Mouse (Mus musculus): ENCODE results near the gene Milr1. TPM values are rescaled to one million over a fixed set of nuclear protein-coding genes. Genes with fewer than 3 reads are reported as not detected.

Milr1 gene
- polyA plus RNA-seq, 1 experiment from 2014 or later: 0.72 TPM

- no peak overlapping the region for H3K27ac ChIP-seq (ENCODE audit: low read length)
- no peak overlapping the region for H3K9ac ChIP-seq (replicated peaks; ENCODE audit: low read depth, low read length)
- no peaks in the 10 kb centered on the region for H3K4me1 ChIP-seq (replicated peaks; ENCODE audit: control insufficient read depth, insufficient read depth, low read length)
- no peaks in the 10 kb centered on the region for H3K9me3 ChIP-seq (ENCODE audit: control insufficient read depth, low read length)
- H3K36me3 ChIP-seq (ENCODE audit: control insufficient read depth, insufficient read depth): peaks cover 21% of the 10 kb centered on the region
- no peak overlapping the region for H3K4me2 ChIP-seq (ENCODE audit: low read length)
- no peak overlapping the region for H3K4me3 ChIP-seq (replicated peaks; ENCODE audit: low read length)
- H3K27me3 ChIP-seq (replicated peaks; ENCODE audit: control insufficient read depth, insufficient read depth, low read length): no peaks in the 10 kb centered on the region
- ATAC-seq: no peak
- WGBS: 92% methylated on average over 7 of the region's 7 CpGs
Measured at GRCm38 (mm10) chr11:106812410-106813136, 61.5 kb downstream of the Milr1 start.

DNA sequence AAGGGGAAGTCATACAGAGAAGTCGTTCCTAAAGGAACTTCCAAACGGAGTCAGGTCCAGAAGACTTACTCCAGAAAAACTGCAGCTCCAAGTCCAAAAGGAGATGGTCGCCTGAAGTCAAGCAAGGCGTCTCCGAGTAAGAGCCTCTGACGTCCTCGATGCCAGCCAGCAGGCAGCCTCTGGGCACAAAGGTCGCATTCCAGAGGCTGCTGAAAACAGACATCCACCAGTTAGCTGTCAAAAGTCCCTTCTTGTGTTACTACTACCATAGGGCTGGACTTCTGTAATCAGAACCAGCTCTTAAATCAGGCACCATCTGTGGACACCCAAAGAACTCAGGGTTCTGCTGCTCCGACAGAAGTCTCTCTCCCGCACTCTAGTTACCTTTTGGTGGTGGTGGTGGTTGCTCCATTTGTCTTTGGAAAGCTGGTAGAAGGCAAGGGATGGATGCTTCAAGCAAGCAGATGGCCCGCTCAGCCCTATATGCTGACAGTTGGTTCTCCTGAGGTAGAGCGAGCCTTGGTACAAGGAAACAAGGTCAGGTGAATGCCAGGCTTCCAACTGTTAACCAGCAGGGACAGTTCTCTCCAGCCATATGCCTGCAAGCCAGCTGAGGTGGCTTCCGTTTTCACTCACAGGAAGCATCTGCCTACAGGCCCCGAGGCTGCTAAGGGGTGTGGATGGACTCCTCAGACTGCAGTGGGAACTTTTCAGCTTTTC, 63.7 kb downstream of the Milr1 start:
- H3K27me3 ChIP-seq (replicated peaks; ENCODE audit: control insufficient read depth, insufficient read depth, low read length): no peaks in the 10 kb centered on the region
- no peak overlapping the region for H3K4me2 ChIP-seq (ENCODE audit: low read length)
- peaks cover 12% of the 10 kb centered on the region for H3K4me1 ChIP-seq (replicated peaks; ENCODE audit: control insufficient read depth, insufficient read depth, low read length)
- WGBS: 87% methylated on average over 14 of the region's 14 CpGs
- no peak overlapping the region for H3K4me3 ChIP-seq (replicated peaks; ENCODE audit: low read length)
- no peak overlapping the region for H3K27ac ChIP-seq (ENCODE audit: low read length)
- ATAC-seq: no peak
- no peak overlapping the region for H3K9ac ChIP-seq (replicated peaks; ENCODE audit: low read depth, low read length)
- H3K9me3 ChIP-seq (ENCODE audit: control insufficient read depth, low read length): no peaks in the 10 kb centered on the region
- peaks cover 21% of the 10 kb centered on the region for H3K36me3 ChIP-seq (ENCODE audit: control insufficient read depth, insufficient read depth)

DNA sequence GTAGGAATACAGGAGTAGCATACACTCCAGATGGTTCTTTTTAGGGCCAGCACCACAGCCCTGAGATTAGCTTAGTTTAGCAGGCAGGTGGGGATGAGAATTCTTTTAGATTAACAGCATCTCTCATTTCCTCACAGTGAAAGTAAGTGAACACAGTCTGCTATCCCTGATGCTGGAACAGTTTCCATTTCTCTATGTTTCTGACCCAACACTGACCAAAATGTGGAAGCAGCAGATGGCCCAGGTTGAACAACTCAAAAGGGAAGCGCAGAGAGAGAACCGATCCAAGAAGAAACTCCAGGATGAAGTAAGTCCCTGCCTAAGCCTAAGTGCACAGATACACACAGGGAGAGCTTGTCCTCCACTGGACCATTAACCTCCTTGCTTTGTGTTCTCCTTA, 64.3 kb downstream of the Milr1 start:
- Histone ChIP-seq H3K27me3 (replicated peaks; ENCODE audit: control insufficient read depth, insufficient read depth, low read length) (no peaks in the 10 kb centered on the region), H3K9me3 (ENCODE audit: control insufficient read depth, low read length) (no peaks in the 10 kb centered on the region), H3K4me2 (ENCODE audit: low read length) (no peak overlapping the region), H3K36me3 (ENCODE audit: control insufficient read depth, insufficient read depth) (peaks cover 21% of the 10 kb centered on the region), H3K4me3 (replicated peaks; ENCODE audit: low read length) (no peak overlapping the region), H3K9ac (replicated peaks; ENCODE audit: low read depth, low read length) (no peak overlapping the region), H3K27ac (ENCODE audit: low read length) (no peak overlapping the region), H3K4me1 (replicated peaks; ENCODE audit: control insufficient read depth, insufficient read depth, low read length) (peaks cover 12% of the 10 kb centered on the region)
- WGBS: 94% methylated on average over 2 of the region's 2 CpGs
- ATAC-seq: no peak

DNA sequence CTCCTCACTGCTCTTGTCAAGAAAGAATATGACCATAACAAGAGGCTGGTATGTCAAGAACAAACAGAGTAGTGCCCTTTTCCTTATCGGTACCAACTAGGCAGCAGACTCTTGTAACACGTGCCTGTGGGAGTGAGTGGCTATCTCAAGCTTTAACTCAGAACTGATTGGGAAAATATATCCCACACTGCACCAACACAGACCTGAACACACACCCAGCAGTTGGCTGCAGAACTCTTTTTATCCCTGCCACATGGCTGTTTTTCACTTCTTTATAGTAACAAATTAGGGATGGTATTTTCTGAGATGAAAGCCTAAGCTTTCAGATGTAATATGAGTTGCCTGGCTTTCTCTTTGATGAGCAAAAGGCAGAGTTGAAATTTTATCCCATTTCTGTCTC, 64.7 kb downstream of the Milr1 start:
- 89% methylated on average over 2 of the region's 2 CpGs for WGBS
- no peak overlapping the region for H3K9ac ChIP-seq (replicated peaks; ENCODE audit: low read depth, low read length)
- H3K4me1 ChIP-seq (replicated peaks; ENCODE audit: control insufficient read depth, insufficient read depth, low read length): peaks cover 12% of the 10 kb centered on the region
- H3K4me2 ChIP-seq (ENCODE audit: low read length): no peak overlapping the region
- peaks cover 19% of the 10 kb centered on the region for H3K36me3 ChIP-seq (ENCODE audit: control insufficient read depth, insufficient read depth)
- no peak for ATAC-seq
- no peaks in the 10 kb centered on the region for H3K9me3 ChIP-seq (ENCODE audit: control insufficient read depth, low read length)
- H3K27me3 ChIP-seq (replicated peaks; ENCODE audit: control insufficient read depth, insufficient read depth, low read length): no peaks in the 10 kb centered on the region
- no peak overlapping the region for H3K27ac ChIP-seq (ENCODE audit: low read length)
- H3K4me3 ChIP-seq (replicated peaks; ENCODE audit: low read length): no peak overlapping the region

DNA sequence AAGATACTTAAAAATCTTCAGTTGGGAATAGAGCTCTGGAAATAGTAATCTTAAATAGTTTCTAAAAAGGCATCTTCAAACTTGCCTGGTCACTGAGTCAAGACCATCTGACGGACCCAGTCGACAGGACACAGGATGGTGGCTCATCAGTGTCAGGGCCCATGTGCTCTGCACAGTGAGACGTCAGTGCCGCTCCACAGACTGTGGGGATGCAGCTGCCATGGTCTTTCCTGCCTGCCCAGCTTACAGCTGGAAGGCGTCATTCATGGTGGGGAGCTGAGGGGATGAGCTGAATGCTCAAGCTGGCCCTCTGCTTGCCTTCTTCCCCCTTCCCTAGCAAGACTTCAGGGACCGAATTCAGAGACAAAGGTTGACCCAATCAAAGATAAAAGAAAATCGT, 65.3 kb downstream of the Milr1 start:
- Histone ChIP-seq H3K27ac (ENCODE audit: low read length) (no peak overlapping the region), H3K4me3 (replicated peaks; ENCODE audit: low read length) (no peak overlapping the region), H3K4me2 (ENCODE audit: low read length) (no peak overlapping the region), H3K9ac (replicated peaks; ENCODE audit: low read depth, low read length) (no peak overlapping the region), H3K27me3 (replicated peaks; ENCODE audit: control insufficient read depth, insufficient read depth, low read length) (no peaks in the 10 kb centered on the region), H3K4me1 (replicated peaks; ENCODE audit: control insufficient read depth, insufficient read depth, low read length) (peaks cover 12% of the 10 kb centered on the region), H3K9me3 (ENCODE audit: control insufficient read depth, low read length) (no peaks in the 10 kb centered on the region), H3K36me3 (ENCODE audit: control insufficient read depth, insufficient read depth) (peaks cover 15% of the 10 kb centered on the region)
- 80% methylated on average over 7 of the region's 7 CpGs for WGBS
- ATAC-seq: no peak

GRCm38 (mm10) chr11:106817156-106817555, 66.1 kb downstream of the Milr1 start:
- Histone ChIP-seq H3K4me2 (ENCODE audit: low read length) (no peak overlapping the region), H3K27me3 (replicated peaks; ENCODE audit: control insufficient read depth, insufficient read depth, low read length) (no peaks in the 10 kb centered on the region), H3K4me1 (replicated peaks; ENCODE audit: control insufficient read depth, insufficient read depth, low read length) (peaks cover 12% of the 10 kb centered on the region), H3K36me3 (ENCODE audit: control insufficient read depth, insufficient read depth) (peaks cover 15% of the 10 kb centered on the region), H3K4me3 (replicated peaks; ENCODE audit: low read length) (no peak overlapping the region), H3K9ac (replicated peaks; ENCODE audit: low read depth, low read length) (no peak overlapping the region), H3K27ac (ENCODE audit: low read length) (no peak overlapping the region), H3K9me3 (ENCODE audit: control insufficient read depth, low read length) (no peaks in the 10 kb centered on the region)
- WGBS: 71% methylated on average over 3 of the region's 3 CpGs
- ATAC-seq: no peak

GRCm38 (mm10) chr11:106817808-106818207, 66.8 kb downstream of the Milr1 start:
- H3K4me3 ChIP-seq (replicated peaks; ENCODE audit: low read length): no peak overlapping the region
- ATAC-seq: 0 out of 2 replicates have a peak, but pooled peaks have one; percentile 50
- H3K4me2 ChIP-seq (ENCODE audit: low read length): no peak overlapping the region
- H3K36me3 ChIP-seq (ENCODE audit: control insufficient read depth, insufficient read depth): peaks cover 18% of the 10 kb centered on the region
- H3K27ac ChIP-seq (ENCODE audit: low read length): peak overlapping the region; percentile 28
- no peaks in the 10 kb centered on the region for H3K27me3 ChIP-seq (replicated peaks; ENCODE audit: control insufficient read depth, insufficient read depth, low read length)
- no peak overlapping the region for H3K9ac ChIP-seq (replicated peaks; ENCODE audit: low read depth, low read length)
- 39% methylated on average over 6 of the region's 6 CpGs for WGBS
- peaks cover 12% of the 10 kb centered on the region for H3K4me1 ChIP-seq (replicated peaks; ENCODE audit: control insufficient read depth, insufficient read depth, low read length)
- H3K9me3 ChIP-seq (ENCODE audit: control insufficient read depth, low read length): no peaks in the 10 kb centered on the region

DNA sequence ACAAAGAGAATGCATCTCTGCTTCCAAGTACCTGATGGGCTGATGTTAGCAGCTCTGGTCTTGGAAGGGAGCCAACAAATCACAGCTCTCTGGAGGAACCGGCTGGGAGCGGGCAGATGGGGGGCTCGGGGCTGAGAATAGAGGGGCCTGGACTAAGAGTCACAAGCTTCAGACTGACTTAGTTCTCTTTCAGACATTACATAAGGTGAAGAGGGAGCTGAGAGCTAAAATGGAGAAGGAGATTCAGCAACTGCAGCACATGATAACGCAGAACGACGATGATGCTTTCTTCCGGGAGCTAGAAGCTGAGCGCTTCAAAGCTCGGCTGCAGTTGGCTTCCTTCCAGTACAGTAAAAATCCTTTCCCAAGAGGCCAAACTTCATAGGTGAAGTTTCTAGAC, 67.3 kb downstream of the Milr1 start:
- Histone ChIP-seq H3K4me2 (ENCODE audit: low read length) (no peak overlapping the region), H3K4me1 (replicated peaks; ENCODE audit: control insufficient read depth, insufficient read depth, low read length) (peaks cover 12% of the 10 kb centered on the region), H3K27ac (ENCODE audit: low read length) (peak overlapping the region; percentile 28), H3K36me3 (ENCODE audit: control insufficient read depth, insufficient read depth) (peaks cover 18% of the 10 kb centered on the region), H3K9ac (replicated peaks; ENCODE audit: low read depth, low read length) (no peak overlapping the region), H3K4me3 (replicated peaks; ENCODE audit: low read length) (no peak overlapping the region), H3K9me3 (ENCODE audit: control insufficient read depth, low read length) (no peaks in the 10 kb centered on the region), H3K27me3 (replicated peaks; ENCODE audit: control insufficient read depth, insufficient read depth, low read length) (no peaks in the 10 kb centered on the region)
- ATAC-seq: peak; percentile 83
- 13% methylated on average over 9 of the region's 9 CpGs for WGBS
